Mouse (Mus musculus) spleen, postnatal 14 days (tissue): ENCODE results near the gene Srrm4.

Source experiments
- DNase-seq, 2 experiments: peaks; one replicate each; pipeline ENCODE4 v3.0.0; 2021 to 2022; ENCODE audit warnings: low spot score in 2 of 2

Srrm4 gene

DNA sequence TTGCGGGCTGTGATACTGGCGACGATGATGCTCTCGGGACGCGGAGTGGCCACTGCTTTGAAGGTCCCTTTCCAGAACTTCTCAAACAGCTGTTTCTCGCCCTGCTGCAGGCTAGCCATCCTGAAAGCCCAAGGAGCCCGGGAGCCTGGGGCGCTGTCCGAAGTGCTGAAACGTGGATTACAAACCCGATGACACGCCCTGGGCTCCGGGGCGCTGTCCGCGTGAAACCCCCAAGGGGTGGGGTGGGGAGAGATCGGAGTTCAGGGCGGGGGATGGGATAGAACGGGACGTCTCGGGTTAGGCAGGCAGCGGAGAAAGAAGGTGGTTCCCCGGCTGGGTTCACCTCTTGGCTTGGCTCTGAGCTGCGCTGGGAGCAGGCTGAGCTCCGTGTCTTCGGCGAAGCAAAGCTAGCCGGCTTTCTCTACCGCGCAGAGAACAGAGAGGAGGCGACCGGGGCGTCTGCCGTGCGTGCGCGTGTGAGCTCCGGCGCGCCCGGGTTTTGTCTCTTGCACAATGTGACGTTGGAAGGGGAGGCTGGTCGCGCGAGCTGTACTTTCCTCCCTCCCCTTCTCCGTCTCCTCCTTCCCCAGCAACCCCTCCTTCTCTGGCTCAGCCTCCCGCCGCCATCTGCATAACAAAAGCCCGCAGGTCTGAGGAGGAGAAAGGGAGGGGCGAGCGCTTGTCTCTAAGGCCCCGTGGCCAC, at the start of gene Srrm4:
TSS of gene Srrm4 (minus strand) at position 472 of the 703 bp plus-strand sequence.
- no peak for DNase-seq

DNA sequence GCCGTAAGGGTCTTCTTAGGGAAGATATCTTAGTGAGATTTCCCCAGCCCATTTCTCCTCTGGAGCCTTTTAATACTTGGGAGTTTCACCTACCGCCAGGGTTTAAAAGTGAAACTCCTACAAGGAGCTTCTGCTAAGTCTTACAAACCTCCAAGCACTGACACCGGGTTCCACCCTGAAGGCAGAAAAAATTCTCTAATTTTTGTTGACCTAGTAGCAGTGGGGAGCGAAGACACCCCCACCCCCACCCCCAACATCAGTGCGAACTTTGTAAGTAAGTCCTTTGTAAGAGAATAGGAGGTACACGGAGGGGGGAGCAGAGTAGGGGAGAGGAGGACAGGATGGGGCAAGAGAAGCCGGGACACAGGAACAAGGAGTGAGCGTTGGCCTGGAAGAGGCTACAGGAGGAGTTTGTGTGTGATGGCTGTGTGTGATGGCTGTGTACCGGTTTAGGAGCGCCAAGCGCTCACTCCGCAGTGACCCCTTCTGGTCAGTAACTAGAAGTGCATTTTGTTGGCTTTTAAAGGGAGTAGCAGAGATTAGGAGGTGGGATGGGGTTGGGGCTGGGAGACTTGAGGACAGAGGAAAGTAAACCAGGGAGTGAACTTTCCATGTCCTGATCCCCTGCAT, 1.3 kb upstream of the Srrm4 start:
- DNase-seq, result no peak

DNA sequence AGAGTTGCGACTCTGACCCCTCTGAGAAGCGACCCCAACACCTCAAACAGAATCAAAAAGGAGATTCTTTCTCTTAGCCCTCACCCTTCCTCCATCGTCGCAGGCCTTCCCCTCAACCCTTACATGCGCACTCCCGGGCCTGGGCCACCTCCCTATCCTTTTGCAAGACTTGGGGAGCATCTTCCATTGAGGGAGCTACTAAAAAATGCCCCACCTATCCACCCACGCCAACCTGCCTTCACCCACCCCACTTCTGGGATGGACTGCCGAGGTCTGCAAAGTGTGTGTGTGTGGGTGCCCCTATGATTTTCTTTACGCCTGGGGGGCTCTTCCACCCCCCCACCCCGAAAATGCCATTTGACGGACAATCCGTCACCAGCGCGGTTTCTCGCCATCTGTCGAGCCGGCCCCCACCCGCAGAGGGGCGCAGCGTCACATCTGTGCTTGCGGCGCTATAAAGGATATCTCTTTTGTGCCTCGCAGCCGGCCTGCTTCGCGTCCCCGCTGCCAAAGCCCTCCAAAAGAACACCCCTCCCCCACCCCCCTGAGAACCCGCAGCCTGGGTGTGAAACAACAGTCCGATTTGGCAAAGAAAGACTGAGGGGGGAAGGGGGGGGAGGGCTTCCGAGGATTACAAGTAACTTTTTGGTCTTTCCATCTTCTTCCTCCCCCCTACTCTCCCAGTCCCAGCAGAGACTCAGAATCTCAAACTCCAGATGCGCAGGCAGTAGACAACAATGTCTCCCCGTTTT, 608 bp upstream of the Srrm4 start:
- DNase-seq, result no peak

DNA sequence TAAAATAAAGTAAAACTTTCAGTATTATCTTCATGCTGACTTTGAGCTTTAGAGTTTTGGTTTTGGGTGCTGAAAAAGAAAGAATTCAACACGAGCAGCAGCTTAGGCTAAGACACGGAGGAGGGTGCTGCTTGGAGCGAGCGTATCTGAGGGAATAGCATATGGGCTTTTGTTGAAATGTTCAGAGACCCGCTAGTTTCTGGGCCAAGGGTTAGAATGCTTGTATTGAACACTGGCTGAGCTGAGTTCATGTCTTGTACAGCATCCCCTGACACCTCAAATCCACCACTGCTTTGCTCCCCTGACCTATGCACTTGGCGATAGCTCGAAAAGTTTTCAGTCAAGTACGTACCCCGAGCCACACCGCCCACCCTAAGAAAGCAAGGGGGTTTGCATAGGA, 919 bp downstream of the Srrm4 start:
- DNase-seq, result no peak

DNA sequence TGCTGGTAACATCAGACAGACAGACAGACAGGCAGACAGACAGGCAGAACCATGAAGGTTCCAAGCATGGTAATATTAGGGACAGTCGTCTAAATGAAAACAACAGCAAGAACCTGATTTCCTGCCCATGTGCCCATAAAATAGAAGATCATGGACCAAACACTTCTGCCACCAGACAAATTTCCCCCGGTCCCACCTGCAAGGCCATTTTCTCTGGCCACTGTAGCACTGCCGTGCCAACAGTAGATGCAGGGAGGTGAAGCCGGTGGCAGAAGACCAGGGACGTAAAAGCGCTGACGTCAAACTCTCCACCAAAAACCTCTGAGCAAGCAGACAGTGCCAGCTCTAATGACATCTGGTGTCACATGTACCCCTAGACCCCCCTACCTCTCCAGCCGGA, 2.0 kb downstream of the Srrm4 start:
- DNase-seq, result no peak

DNA sequence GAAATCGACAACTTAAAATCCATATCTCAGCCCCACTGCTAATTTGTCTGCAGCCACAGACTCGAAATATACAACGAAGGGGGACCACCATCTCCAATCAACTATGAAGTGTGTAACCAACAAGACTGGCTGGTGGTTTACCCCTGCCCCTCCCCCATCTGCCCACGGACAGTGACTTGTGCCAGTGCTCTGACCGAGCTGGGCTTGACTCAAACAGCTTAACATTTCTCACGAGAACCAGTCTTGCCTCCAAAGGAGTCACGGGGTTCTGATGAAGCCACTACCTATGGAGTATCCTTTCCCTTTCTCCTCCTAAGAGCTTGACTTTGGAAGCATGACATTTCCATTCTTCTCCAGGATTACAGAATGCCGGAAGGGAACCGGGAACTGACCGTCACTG, 2.8 kb downstream of the Srrm4 start:
- DNase-seq, result no peak

DNA sequence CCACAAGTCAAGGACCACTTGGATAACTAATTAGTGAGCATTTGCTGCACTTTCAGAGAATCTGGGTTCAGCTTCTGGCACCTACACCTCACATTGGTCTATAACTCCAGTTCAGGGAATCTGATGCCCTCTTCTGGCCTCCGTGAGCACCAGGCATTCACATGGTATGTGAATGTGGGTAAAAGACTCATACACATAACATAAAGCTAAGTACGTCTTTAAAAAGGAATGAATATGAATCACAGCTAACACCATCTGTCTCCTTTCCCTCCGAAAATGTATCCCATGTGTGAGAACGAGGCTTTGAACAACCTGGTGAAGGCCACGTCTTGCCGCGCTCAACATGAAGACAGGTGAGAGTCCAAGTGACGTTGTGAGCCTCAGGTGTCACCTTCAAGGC, 12.1 kb downstream of the Srrm4 start:
- no peak for DNase-seq

DNA sequence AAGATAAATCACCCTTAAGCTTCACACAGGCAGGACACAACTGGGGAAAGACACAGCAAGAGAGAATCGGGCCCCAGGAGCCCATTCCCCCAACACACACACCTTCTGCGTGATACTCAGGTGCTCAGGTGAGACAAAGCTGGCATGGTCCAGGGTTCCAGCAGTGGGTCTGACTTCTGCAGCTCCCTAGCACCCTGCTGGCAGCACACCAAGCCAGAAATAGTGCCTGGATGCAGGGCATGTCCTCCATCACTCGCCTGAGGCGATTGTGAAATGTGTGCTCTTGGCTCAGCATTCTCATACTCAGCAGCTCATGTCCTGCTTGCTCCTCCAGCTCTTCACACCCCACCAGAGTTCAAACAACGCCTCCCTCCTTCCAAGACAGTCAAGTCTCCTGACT, 14.5 kb downstream of the Srrm4 start:
- no peak for DNase-seq

DNA sequence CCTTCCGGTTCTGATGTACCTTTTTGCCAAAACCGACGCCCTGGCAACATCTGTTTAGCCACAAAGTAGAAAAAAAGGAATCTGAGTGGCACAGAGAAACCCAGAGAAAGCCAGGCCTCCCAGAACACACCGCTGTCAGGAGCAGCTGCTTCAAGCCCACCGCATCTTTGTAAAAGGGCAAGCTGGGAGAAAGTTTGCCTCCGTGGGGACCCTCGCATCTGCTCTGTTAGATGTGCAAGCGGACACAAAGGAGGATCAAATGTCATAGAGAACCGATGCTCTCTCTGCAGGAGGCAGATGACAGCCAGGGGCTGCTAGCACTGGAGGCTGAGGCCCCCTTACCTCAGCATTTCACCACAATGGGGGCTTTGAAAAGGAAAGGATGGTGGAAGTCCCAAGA, 18.3 kb downstream of the Srrm4 start:
- no peak for DNase-seq

DNA sequence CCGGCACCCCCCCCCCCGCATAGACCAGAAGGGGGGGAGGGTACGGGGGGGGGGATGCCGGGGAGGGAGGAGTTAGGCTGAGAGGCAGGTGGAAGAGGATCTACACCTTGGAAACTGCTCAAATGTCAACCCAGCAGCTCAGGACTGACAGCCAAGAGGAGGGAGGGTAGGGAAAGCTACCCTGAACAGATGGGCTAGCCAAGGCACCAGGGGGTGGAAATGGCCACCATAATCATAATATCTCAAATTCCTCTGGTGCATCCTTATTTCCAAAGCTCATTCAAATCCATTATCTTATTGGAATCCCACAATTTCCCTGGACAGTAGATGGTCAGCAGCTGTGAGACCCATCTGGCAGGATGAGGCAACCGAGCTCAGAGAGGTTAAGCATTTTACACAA, 19.7 kb downstream of the Srrm4 start:
- DNase-seq, result no peak

DNA sequence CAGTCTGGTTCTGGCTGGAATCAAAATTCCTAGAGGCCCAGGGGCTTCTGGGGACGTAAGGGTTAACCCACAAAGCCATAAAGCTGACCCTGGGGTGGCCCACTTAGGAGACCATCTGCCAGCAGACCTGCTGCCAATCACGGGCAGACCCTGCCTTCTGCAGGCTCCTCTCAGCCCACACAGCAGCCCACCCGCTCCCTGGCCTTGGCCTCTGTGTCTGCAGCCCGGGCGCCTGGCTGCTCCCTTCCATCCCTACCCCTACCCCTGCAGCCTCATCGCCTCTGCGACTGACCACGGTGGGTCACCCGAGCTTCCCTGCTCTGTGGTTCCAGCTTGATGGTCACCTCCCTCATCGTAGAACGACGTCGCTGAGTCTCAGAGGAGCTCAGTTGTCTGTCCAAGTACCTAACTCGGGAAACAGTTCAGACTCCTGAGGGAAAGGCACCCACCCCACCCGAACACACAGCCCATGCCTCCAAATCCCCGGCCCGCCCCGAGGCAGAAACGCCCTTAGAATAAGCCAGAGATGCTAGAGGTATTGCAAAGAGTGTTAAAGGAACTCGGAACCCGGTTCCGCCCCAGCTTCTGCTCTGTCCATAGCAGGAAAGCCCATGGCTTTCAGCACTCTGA, 20.3 kb downstream of the Srrm4 start:
- DNase-seq, result no peak

DNA sequence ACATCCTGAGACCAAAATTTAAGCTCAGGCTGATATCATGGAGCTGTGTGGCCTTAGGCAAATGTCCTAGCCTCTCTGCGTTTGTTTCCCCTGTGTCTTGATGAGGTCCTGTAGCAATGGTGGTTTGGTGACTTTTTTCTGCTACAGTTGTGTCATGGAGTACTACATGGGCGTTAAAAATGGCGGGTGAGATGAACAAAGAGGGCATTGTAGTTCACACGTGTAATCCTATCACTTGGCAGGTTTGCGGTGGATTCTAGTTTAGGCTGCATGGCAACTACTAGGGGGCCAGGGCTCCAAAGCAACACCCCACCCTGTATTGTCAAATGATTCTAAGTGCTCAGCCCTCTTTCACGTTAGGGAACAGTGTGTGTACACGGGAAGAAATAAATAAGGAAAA, 21.1 kb downstream of the Srrm4 start:
- DNase-seq, result no peak

DNA sequence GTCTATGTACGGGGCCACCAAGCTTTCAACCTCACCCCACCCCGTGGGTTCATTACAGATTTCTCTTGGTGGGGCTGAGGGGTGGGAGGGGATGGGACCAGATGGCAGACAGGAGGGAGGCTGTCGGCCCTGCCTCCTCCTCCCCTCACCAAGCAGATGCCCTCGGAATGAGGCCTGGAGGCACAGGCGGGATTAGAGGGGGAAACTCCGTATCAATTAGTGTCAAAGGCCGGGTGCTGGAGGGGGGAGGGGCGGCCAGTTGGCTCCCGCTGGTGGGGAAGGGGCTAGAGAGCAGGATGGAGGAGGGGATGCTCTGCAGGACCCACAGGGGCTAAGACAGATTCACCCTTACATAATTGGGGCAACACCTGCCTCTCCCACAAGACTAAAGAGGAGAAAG, 22.0 kb downstream of the Srrm4 start:
- DNase-seq, result no peak

DNA sequence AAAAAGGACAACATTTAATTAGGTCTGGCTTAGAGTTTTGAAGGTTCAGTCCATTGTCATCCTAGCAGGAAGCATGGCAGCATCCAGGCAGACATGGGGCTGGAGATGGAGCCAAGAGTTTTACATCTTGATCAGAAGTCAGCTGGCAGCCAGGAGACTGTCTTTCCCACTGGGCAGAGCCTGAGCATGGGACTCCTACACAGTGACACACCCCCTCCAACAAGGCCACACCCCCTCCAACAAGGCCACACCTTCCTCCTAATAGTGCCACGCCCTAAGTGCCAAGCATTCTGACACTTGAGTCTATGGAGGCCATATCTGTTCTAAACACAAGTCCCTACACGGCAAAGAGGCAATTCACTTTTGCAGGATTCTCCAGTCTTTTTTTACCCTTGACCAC, 23.6 kb downstream of the Srrm4 start:
- DNase-seq, result no peak

DNA sequence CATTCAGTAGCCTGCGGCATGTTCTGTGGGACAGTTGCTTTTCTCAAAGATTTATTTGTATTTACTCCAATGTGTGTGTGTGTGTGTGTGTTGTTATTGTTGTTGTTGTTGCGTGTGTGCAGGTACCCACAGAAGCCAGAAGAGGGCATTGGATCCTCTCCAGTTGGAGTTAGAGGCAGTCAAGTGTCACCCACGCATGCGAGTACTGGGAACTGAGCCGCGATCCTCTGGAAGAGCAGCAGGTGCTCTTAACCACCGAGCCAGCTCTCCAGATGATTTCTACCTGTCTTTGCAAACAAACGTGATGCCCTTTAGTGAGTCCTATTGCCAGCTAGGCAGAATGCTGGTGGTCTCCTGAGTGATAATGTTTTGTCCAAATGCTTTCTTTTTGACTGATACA, 24.3 kb downstream of the Srrm4 start:
- no peak for DNase-seq

DNA sequence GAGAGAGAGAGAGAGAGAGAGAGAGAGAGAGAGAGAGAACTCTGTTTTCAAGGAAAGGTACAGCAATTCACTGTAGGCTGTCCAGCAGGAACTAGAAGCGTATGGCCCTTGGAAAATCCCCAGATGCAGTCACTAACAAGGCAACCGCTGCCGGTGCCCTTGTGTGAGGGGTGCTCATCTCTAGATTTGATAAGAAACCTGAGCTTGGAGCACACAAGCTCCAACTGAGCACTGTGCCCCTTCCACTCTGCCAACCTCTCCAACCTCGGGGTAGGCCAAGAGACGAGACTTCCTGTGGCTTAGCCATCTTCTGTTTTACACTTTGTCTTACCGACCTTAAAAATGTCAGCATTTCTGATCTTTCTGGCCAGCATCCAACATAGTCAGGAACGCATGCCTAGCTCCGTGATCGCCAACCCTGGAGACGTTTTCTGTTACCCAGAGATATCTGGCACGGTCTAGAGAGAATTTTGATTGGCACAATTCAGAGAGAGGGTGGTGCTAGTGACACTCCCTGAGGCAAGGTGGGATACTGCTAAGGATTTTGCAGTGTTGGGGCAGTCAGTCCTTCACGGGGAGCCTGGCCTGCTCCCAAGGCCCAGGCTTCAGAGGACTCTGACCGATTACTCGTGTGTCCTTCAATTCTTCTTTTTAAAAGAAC, 25.1 kb downstream of the Srrm4 start:
- DNase-seq, result no peak

DNA sequence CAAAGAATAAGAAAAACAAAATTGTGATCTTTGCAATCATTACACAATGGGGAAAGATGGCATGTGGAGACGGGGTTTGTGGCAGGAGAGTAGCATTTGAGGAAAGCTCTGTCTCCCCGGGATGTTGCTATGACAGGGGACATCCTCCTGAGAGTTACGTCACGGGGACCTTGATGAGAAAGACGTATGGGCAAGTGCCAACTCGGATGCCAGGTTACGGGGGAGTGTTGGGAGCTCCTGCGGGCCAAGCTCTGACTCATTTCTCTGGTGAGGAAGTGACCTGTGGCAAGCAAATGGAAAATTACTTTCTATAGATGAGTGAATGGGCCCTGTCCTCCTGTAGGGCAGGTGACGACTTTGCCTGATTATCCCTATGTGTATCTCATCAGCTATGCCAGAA, 26.0 kb downstream of the Srrm4 start:
- DNase-seq, result no peak

DNA sequence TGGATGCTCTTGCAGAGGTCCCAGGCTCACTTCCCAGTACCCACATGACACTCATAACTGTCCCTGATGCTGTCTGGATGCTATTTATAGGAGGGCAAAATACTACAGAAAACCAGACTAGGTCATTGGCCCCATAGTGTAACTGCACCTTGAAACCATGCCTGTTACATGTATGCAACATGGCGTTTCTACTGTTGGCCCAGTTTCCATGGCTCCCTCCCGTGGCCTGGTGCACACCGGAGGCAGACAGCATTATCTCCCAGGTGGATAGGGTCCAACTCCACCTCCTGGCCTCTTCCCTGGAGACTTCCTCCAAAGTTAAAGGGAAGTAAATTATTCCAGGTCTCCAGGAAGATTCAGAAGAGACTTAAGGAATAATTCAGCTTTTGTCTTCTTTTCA, 27.2 kb downstream of the Srrm4 start:
- no peak for DNase-seq

DNA sequence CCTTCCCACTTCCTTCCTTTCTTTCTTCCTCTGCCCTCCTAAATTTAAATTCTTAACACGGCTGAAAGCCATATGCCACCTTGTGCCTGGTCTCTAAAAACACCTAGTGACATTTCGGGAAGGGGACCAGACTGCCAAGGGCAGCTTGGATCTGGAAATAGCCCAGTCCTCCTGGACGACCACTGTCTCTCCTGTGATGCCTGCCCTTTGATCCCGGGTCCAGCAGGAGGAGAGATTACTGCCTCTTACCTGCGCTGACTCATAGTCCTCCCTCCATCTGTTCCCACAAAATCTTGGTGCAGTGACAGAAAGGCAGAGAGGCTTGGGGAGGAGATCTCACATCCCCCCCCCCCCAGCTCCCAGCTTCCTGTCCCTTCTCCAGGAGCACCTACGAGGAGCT, 27.9 kb downstream of the Srrm4 start:
- no peak for DNase-seq

DNA sequence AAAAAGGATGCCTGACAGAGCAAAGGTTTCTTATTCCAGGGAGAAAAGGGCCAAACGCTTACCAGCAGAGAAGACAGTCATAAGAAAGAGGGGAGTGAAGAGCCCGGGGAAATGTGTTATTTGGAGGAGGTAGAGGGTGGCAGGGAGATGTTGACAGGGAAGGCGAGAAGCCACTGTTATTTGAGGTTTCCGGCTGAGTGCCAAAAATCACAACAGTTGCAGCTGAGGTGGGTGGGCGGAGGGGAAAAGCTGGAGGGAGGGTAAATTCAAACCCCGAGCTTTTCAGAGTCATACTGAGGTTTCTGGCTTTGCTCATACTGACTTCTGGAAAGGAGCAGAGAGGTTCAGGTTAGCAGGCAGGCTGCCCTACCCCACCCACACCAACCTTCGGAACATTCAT, 32.5 kb downstream of the Srrm4 start:
- DNase-seq, result no peak

DNA sequence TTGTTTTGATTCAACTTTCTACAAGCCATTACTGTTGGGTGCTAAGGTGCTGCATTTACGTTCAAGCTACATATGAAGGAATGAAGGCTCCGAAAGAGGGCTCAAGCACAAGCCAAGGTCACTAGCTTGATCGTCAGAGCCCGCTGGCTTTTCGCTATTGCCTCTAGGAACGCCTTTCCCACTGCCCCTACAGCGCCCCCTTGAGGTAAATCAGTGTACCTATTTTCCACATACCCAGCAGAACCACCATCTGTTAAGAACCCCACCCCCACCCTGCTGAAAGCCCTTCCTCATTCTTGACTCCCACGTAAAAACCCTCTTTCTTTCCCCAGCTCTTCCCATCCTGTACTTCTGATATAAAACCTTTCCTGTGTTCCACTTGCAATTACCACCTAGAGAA, 35.0 kb downstream of the Srrm4 start:
- no peak for DNase-seq

DNA sequence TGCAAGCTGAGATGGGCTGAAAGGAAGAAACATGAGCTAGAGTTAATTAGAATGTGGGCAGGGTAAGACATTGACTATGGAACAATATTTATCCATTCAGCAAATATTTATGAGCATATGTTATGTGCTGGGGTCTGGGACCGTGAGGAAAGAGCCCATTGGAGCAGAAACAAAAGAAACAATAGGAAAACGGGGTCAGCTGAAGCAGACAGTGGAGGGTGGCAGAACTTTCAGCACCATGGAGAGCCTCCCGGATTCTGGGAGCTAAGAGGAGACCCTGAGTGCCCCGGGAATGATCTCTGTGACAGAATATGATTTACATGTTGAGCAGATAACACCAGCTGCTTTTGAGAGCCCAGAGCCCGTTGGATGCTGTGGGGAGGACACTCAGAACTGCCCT, 37.7 kb downstream of the Srrm4 start:
- no peak for DNase-seq
